Comparison of ENCODE assay signal across 8 mouse cellular contexts in genomic region chr4:151411641-151412061, GRCm38 (mm10).
DNase-seq lines count a peak whose midpoint lies in the region; ATAC-seq and TF ChIP-seq lines count a peak whose summit lies in the region.

No protein-coding gene starts in this region.

- H3K27me3 ChIP-seq in liver, embryonic 12.5 days (replicated peaks), result no peaks in the 10 kb centered on the region
- H3K27me3 ChIP-seq in forebrain, embryonic 11.5 days (ENCODE audit: control insufficient read depth, insufficient read depth, low read length), result no peaks in the 10 kb centered on the region
- H3K27me3 ChIP-seq in heart, embryonic 14.5 days (ENCODE audit: control insufficient read depth, insufficient read depth, low read length), result 0 out of 2 replicates have a peak, but pooled peaks cover 3% of the 10 kb centered on the region
- no peaks in the 10 kb centered on the region for H3K27me3 ChIP-seq in neural tube, embryonic 14.5 days (ENCODE audit: control insufficient read depth, insufficient read depth, low read length)
- H3K27me3 ChIP-seq in liver, postnatal 0 days (ENCODE audit: insufficient read depth, low read length), result no peaks in the 10 kb centered on the region

- WGBS in liver, embryonic 12.5 days (ENCODE audit: insufficient replicate concordance), result 42% methylated on average over 14 of the region's 14 CpGs
- WGBS in forebrain, embryonic 11.5 days, result 27% methylated on average over 14 of the region's 14 CpGs
- 22% methylated on average over 14 of the region's 14 CpGs for WGBS in heart, embryonic 14.5 days
- WGBS in neural tube, embryonic 14.5 days, result 20% methylated on average over 14 of the region's 14 CpGs
- 35% methylated on average over 14 of the region's 14 CpGs for WGBS in liver, postnatal 0 days (ENCODE audit: insufficient replicate concordance)

- H3K4me1 ChIP-seq in liver, embryonic 12.5 days, result peaks cover 3% of the 10 kb centered on the region; the same call in 1 of the 2 replicates
- H3K4me1 ChIP-seq in forebrain, embryonic 11.5 days (replicated peaks; ENCODE audit: control insufficient read depth, insufficient read depth, low read length), result peaks cover 7% of the 10 kb centered on the region
- peaks cover 6% of the 10 kb centered on the region in 2 experiments; a peak in 2 of 4 replicates for H3K4me1 ChIP-seq in heart, embryonic 14.5 days (ENCODE audit: control insufficient read depth in 2 of 2, insufficient read depth in 2 of 2, low read length in 2 of 2)
- H3K4me1 ChIP-seq in neural tube, embryonic 14.5 days (ENCODE audit: control insufficient read depth, insufficient read depth, low read length), result peaks cover 20% of the 10 kb centered on the region
- H3K4me1 ChIP-seq in liver, postnatal 0 days (ENCODE audit: insufficient read depth), result no peaks in the 10 kb centered on the region

- DNase-seq in liver, result peak; percentile 15
- no peak for DNase-seq in forebrain, embryonic 11.5 days (ENCODE audit: low spot score)
- peak; percentile 67 to 82 for DNase-seq in left cerebral cortex, adult 2 months (ENCODE audit: extremely low spot score in 1 of 2, low spot score in 2 of 2)
- no peak for DNase-seq in liver, postnatal 0 days
- DNase-seq in kidney, postnatal 36 days, result no peak

- no peak overlapping the region for H3K4me3 ChIP-seq in liver, embryonic 12.5 days
- no peak overlapping the region for H3K4me3 ChIP-seq in forebrain, embryonic 11.5 days (ENCODE audit: low read depth, low read length)
- no peak overlapping the region for H3K4me3 ChIP-seq in heart, embryonic 14.5 days (ENCODE audit: control insufficient read depth in 1 of 2, insufficient read depth in 1 of 2, low read depth in 1 of 2, low read length in 2 of 2)
- no peak overlapping the region for H3K4me3 ChIP-seq in left cerebral cortex, adult 2 months
- H3K4me3 ChIP-seq in neural tube, embryonic 14.5 days (ENCODE audit: low read depth, low read length), result no peak overlapping the region
- no peak overlapping the region for H3K4me3 ChIP-seq in liver, postnatal 0 days (ENCODE audit: low read depth, low read length)

- H3K27ac ChIP-seq in liver, embryonic 12.5 days, result no peak overlapping the region
- no peak overlapping the region; the same call in 1 of the 2 replicates for H3K27ac ChIP-seq in forebrain, embryonic 11.5 days (ENCODE audit: low read depth, low read length)
- H3K27ac ChIP-seq in heart, embryonic 14.5 days (replicated peaks in 1 of 2; ENCODE audit: control insufficient read depth in 1 of 2, insufficient read depth in 1 of 2, low read depth in 2 of 2, low read length in 2 of 2), result 0 out of 4 replicates have a peak overlapping the region, but pooled peaks of 1 of the 2 experiments have one; percentile 34
- H3K27ac ChIP-seq in left cerebral cortex, adult 2 months, result peak overlapping the region; percentile 85
- H3K27ac ChIP-seq in neural tube, embryonic 14.5 days (ENCODE audit: low read depth, low read length), result peak overlapping the region; percentile 8; the same call in 1 of the 2 replicates
- no peak overlapping the region for H3K27ac ChIP-seq in liver, postnatal 0 days (ENCODE audit: low read depth)

- H3K9ac ChIP-seq in liver, embryonic 12.5 days, result no peak overlapping the region
- H3K9ac ChIP-seq in forebrain, embryonic 11.5 days (ENCODE audit: low read length), result no peak overlapping the region
- no peak overlapping the region for H3K9ac ChIP-seq in heart, embryonic 14.5 days (ENCODE audit: low read length)
- H3K9ac ChIP-seq in neural tube, embryonic 14.5 days (replicated peaks; ENCODE audit: low read depth, low read length), result no peak overlapping the region
- no peak overlapping the region for H3K9ac ChIP-seq in liver, postnatal 0 days (replicated peaks)

- no peak overlapping the region for H3K4me2 ChIP-seq in liver, embryonic 12.5 days
- no peak overlapping the region for H3K4me2 ChIP-seq in forebrain, embryonic 11.5 days (ENCODE audit: low read depth, low read length, severe bottlenecking)
- peak overlapping the region; percentile 44 for H3K4me2 ChIP-seq in heart, embryonic 14.5 days (ENCODE audit: low read length)
- H3K4me2 ChIP-seq in neural tube, embryonic 14.5 days (ENCODE audit: low read depth, low read length), result no peak overlapping the region
- H3K4me2 ChIP-seq in liver, postnatal 0 days (ENCODE audit: low read depth, low read length), result no peak overlapping the region

- TF ChIP-seq CTCF in left cerebral cortex, adult 2 months (IDR thresholded peaks at IDR 0.05), result no peak
- TF ChIP-seq CTCF in liver, postnatal 0 days (IDR thresholded peaks at IDR 0.05; ENCODE audit: low read depth), result no peak

- no peak for ATAC-seq in liver, embryonic 12.5 days
- peak; percentile 27; the same call in 1 of the 2 replicates for ATAC-seq in forebrain, embryonic 11.5 days (replicated peaks; ENCODE audit: low FRiP score)
- ATAC-seq in heart, embryonic 14.5 days (ENCODE audit: insufficient number of reproducible peaks, insufficient read depth, low FRiP score, low read depth), result no peak; the same call in 1 of the 2 replicates
- ATAC-seq in neural tube, embryonic 14.5 days (ENCODE audit: low read depth), result peak; percentile 44
- no peak for ATAC-seq in liver, postnatal 0 days

- intact Hi-C loops in left cerebral cortex, adult 2 months (cut with DNase I), result loop anchor here (1.0 to 5.0 kb wide), 4 partner anchors 25 to 451 kb away; no protein-coding TSS in a partner anchor

- no peaks in the 10 kb centered on the region for H3K36me3 ChIP-seq in liver, embryonic 12.5 days
- no peaks in the 10 kb centered on the region for H3K36me3 ChIP-seq in forebrain, embryonic 11.5 days (ENCODE audit: control insufficient read depth, insufficient read depth, low read length)
- no peaks in the 10 kb centered on the region for H3K36me3 ChIP-seq in heart, embryonic 14.5 days (ENCODE audit: control insufficient read depth, insufficient read depth, low read length)
- no peaks in the 10 kb centered on the region for H3K36me3 ChIP-seq in neural tube, embryonic 14.5 days (ENCODE audit: control insufficient read depth, insufficient read depth, low read length)
- no peaks in the 10 kb centered on the region for H3K36me3 ChIP-seq in liver, postnatal 0 days (replicated peaks; ENCODE audit: insufficient read depth, low read length)

- no peaks in the 10 kb centered on the region for H3K9me3 ChIP-seq in liver, embryonic 12.5 days (replicated peaks)
- no peaks in the 10 kb centered on the region for H3K9me3 ChIP-seq in forebrain, embryonic 11.5 days (ENCODE audit: control insufficient read depth, low read length)
- H3K9me3 ChIP-seq in heart, embryonic 14.5 days (ENCODE audit: control insufficient read depth, low read length), result 0 out of 2 replicates have a peak, but pooled peaks cover 4% of the 10 kb centered on the region
- H3K9me3 ChIP-seq in neural tube, embryonic 14.5 days (ENCODE audit: control insufficient read depth, low read length), result no peaks in the 10 kb centered on the region
- H3K9me3 ChIP-seq in liver, postnatal 0 days (ENCODE audit: low read length), result no peaks in the 10 kb centered on the region

- no peak for TF ChIP-seq EP300 in liver, postnatal 0 days (IDR thresholded peaks at IDR 0.05; ENCODE audit: low read depth)

Comparison
In these comparisons a context has a peak if more than half of its experiments do, and no peak if none do; other contexts are left out.
1. DNase-seq: peak in liver (single experiment) and left cerebral cortex, adult 2 months (2 of 2); none in forebrain, embryonic 11.5 days (single experiment), liver, postnatal 0 days (single experiment) and kidney, postnatal 36 days (0 of 2).
2. ATAC-seq: peak in forebrain, embryonic 11.5 days (single experiment) and neural tube, embryonic 14.5 days (single experiment); none in liver, embryonic 12.5 days (single experiment), heart, embryonic 14.5 days (single experiment) and liver, postnatal 0 days (single experiment).
3. H3K27ac ChIP-seq: peak in left cerebral cortex, adult 2 months (single experiment) and neural tube, embryonic 14.5 days (single experiment); none in liver, embryonic 12.5 days (single experiment), forebrain, embryonic 11.5 days (single experiment) and liver, postnatal 0 days (single experiment).